Mouse (Mus musculus): ENCODE measurements around the gene Fkbp11. TPM values are rescaled to one million over a fixed set of nuclear protein-coding genes. Genes with fewer than 3 reads are reported as not detected.

The Fkbp11 gene
- polyA plus RNA-seq, 1 experiment from 2014 or later, result 3.5 TPM

DNA sequence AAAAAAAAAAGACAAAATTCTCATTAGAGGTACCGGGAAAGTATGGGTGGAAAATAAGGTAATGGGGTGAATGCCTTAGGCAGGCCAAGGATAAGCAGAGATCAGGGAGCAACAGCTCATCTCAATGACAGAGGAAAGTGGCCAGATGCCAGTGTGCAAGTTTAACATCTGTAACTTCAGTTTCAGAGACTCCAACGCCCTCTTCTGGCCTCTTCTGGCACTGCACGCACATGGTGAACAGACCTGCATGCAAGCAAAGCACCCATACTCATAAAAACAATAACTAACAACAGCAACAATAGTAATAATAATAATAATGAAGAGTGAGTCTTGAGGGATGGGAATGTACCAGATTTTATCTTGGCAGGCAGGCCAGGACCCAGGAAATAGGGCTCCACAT is 42.1 kb downstream of the Fkbp11 start:
- no peaks in the 10 kb centered on the region for H3K9me3 ChIP-seq
- WGBS, result 69% methylated on average over 3 of the region's 3 CpGs
- H3K4me1 ChIP-seq, result peaks cover 2% of the 10 kb centered on the region
- H3K27me3 ChIP-seq, result no peaks in the 10 kb centered on the region
- H3K36me3 ChIP-seq, result no peaks in the 10 kb centered on the region
- no peak overlapping the region for H3K4me3 ChIP-seq
- no peak overlapping the region for H3K9ac ChIP-seq (replicated peaks)
- H3K27ac ChIP-seq (replicated peaks), result no peak overlapping the region
- H3K4me2 ChIP-seq (replicated peaks), result no peak overlapping the region
- no peak for ATAC-seq (replicated peaks)

DNA sequence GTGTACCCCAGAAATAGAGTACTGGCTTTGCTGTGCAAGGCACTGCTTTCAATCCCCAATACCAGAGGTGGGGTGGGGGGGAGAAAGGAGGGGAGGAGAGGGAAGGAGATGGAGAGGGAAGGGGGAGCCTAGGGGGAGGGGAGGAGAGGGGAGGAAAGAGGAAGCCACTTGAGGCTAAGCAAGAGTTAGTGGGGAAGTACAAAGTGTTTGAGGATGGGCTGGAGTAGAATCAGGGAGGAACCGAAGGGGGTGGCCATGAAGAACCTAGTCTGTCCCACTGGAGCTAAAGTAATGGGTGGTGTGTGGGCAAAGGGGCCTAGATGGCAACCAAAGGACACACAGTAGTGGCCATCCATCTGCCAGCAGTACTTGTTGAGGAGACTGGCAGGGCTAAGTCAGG is 44.3 kb downstream of the Fkbp11 start:
- Histone ChIP-seq H3K4me3 (no peak overlapping the region), H3K4me2 (replicated peaks) (no peak overlapping the region), H3K36me3 (no peaks in the 10 kb centered on the region), H3K27me3 (no peaks in the 10 kb centered on the region), H3K9me3 (no peaks in the 10 kb centered on the region), H3K4me1 (no peaks in the 10 kb centered on the region), H3K27ac (replicated peaks) (no peak overlapping the region), H3K9ac (replicated peaks) (no peak overlapping the region)
- ATAC-seq (replicated peaks), result no peak
- WGBS, result 96% methylated on average over 1 of the region's 1 CpGs

DNA sequence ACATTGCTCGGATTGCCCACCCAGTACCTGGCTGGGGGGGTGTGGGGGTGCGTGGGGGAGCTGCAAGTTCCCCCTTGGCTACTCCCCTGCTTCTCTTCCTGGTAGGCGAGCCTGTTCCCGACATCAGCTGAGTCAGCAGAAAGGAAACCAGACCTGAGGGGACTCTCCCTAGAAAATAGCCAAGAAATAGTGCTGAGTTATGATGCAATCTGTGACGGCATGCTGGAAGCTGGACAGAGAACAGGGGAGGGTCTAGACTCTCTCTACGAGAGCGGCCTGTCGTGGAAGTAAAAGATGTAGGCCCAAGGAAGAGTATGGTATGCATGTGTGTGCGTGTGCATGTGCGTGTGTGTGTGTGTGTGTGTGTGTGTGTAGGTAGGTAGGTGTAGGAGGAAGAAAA is 44.8 kb downstream of the Fkbp11 start:
- H3K27ac ChIP-seq (replicated peaks), result no peak overlapping the region
- 80% methylated on average over 10 of the region's 10 CpGs for WGBS
- no peaks in the 10 kb centered on the region for H3K36me3 ChIP-seq
- ATAC-seq (replicated peaks), result no peak
- H3K4me1 ChIP-seq, result no peaks in the 10 kb centered on the region
- no peak overlapping the region for H3K4me3 ChIP-seq
- no peak overlapping the region for H3K4me2 ChIP-seq (replicated peaks)
- H3K9me3 ChIP-seq, result no peaks in the 10 kb centered on the region
- no peaks in the 10 kb centered on the region for H3K27me3 ChIP-seq
- no peak overlapping the region for H3K9ac ChIP-seq (replicated peaks)

DNA sequence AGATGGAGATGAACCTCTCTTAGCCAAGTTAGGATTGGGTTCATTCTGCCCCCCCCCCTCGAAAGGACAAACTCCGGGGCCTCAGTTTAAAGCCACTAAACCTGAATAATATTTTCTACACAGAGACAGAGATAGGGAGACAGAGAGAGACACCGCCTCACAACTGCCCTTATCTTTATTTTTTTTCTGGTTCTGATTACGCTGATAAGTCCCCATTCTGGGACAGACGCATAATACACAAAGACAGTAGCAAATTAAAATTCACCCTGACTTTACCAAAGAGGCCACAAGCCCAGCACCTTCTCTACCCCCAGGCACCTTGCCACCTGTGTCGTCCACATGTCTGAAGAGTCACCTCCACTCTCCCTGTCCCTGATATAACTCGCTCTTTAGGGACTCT is 46.4 kb downstream of the Fkbp11 start:
- no peak for ATAC-seq (replicated peaks)
- whole genome bisulfite sequencing, result 86% methylated on average over 7 of the region's 7 CpGs
- Histone ChIP-seq H3K9ac (replicated peaks) (no peak overlapping the region), H3K27ac (replicated peaks) (no peak overlapping the region), H3K9me3 (no peaks in the 10 kb centered on the region), H3K4me1 (peaks cover 8% of the 10 kb centered on the region), H3K36me3 (no peaks in the 10 kb centered on the region), H3K4me3 (no peak overlapping the region), H3K4me2 (replicated peaks) (no peak overlapping the region), H3K27me3 (no peaks in the 10 kb centered on the region)

DNA sequence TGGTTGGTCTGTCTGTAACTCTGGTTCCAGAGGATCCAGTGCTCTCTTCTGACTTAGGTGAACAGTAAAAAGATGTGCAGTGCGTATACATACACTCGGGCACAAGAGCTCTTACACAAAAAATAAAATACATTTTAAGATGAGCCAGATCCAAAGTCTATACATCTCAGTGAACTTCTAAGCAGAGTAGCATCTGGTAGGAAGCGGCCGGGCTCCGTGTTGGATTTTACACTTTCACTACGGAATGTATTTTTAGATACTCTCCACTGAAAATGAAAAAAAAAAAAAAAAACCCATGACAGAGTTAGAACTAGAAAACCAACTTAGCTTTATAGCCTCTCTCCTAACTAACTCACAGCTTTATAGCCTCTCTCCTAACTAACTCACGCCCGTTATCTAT is 47.3 kb downstream of the Fkbp11 start:
- no peak for ATAC-seq (replicated peaks)
- Histone ChIP-seq H3K27me3 (no peaks in the 10 kb centered on the region), H3K36me3 (no peaks in the 10 kb centered on the region), H3K27ac (replicated peaks) (no peak overlapping the region), H3K4me1 (peaks cover 18% of the 10 kb centered on the region), H3K4me2 (replicated peaks) (no peak overlapping the region), H3K9ac (replicated peaks) (no peak overlapping the region), H3K9me3 (no peaks in the 10 kb centered on the region), H3K4me3 (no peak overlapping the region)
- WGBS, result 89% methylated on average over 8 of the region's 8 CpGs

DNA sequence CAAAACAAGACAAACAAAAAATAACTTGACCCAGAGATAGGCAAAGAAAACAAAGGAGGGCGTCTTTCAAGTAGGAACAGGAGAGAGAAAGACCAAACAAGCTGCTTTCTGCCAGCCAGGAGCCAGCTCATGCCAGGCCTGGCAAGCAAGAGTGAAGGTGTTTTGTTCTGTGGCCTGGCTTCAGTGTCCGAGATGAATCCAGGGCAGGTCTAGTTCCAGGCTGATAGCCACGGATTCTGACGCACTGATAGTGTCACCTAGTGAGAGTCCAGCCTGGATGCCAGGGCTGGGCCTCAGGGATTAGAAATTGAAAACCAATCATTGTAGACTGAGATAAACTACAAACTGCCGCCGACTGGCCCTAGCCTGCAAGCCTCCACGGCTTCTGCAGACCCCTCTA is 50.0 kb downstream of the Fkbp11 start:
- no peak overlapping the region for H3K27ac ChIP-seq (replicated peaks)
- no peak overlapping the region for H3K9ac ChIP-seq (replicated peaks)
- H3K4me3 ChIP-seq, result no peak overlapping the region
- H3K9me3 ChIP-seq, result no peaks in the 10 kb centered on the region
- no peaks in the 10 kb centered on the region for H3K27me3 ChIP-seq
- WGBS, result 66% methylated on average over 7 of the region's 7 CpGs
- H3K4me1 ChIP-seq, result peaks cover 38% of the 10 kb centered on the region
- H3K36me3 ChIP-seq, result no peaks in the 10 kb centered on the region
- no peak for ATAC-seq (replicated peaks)
- 0 out of 2 replicates have a peak overlapping the region, but pooled peaks have one; percentile 99 for H3K4me2 ChIP-seq (replicated peaks)

DNA sequence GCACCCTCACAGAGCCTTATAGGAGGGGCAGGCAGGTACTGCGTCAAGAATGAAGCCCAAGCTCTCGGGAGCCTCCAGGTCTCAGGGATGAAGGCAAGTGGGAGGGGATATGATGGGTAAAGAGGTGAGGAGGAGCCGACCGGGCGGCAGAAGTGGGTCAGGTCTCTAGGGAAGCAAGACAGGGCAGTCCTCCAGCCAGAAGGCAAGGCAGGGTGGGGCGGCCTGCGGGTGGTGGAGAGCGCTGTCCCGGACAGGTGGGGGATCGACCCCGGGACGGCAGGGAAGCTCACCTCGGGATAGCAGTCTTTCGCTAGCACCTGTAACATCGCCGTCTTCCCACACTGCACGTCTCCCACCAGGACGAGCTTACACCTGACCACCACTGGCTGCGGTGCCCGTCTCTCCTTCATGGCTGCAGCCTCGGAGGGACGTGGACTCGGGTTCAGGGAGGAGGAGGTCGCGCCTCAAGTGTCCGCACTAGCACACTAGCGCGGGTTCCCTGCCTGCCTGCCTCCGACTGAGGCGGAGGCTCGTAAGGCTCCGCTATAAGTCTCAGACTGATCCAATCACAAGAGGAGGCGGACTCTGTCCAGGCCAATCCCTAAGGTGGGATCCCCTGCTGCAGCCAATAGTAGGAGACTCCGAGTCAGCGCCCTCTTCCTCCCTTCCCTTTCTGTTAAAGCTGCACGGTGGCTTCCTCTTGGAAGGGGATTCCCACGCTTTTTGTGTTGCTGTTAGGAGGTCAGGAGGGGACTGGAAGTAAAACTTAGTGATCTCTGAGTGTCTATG is 50.9 kb downstream of the Fkbp11 start, which contains the start of gene Rnd1:
TSS of gene Rnd1 (minus strand) at position 522 of the 789 bp plus-strand sequence.
- Histone ChIP-seq H3K27me3 (no peaks in the 10 kb centered on the region), H3K36me3 (no peaks in the 10 kb centered on the region), H3K27ac (replicated peaks) (no peak within 1 kb of the TSS), H3K4me1 (peaks cover 38% of the 10 kb centered on the region), H3K9ac (replicated peaks) (peak within 1 kb of the TSS; percentile 50), H3K9me3 (no peaks in the 10 kb centered on the region), H3K4me3 (peak within 1 kb of the TSS; percentile 51), H3K4me2 (replicated peaks) (peak within 1 kb of the TSS; percentile 99)
- peak; percentile 98 for ATAC-seq (replicated peaks)
- WGBS, result under 1% methylated on average over 37 of the region's 37 CpGs

DNA sequence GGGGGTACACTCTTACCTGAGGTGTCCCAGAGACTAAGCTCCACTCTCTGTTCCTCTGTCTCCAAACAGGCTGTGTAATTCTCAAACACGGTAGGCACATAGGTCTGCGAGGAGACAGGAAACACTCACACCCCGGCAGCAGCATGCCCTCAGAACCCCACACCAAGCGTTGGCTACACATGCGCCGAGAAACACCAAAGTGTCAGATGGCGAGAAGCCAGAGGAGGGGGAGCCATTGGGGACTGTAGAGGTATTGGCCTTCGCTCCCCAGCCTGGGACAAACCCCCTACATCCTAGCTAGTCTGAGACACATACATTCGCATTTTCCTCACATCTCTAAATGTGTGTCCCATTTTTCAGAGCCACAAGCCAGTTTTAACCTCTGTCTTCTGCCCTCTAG is 51.5 kb downstream of the Fkbp11 start:
- H3K36me3 ChIP-seq, result no peaks in the 10 kb centered on the region
- H3K4me3 ChIP-seq, result peak overlapping the region; percentile 51
- peaks cover 38% of the 10 kb centered on the region for H3K4me1 ChIP-seq
- no peak overlapping the region for H3K27ac ChIP-seq (replicated peaks)
- H3K9me3 ChIP-seq, result no peaks in the 10 kb centered on the region
- 3% methylated on average over 9 of the region's 9 CpGs for WGBS
- no peak for ATAC-seq (replicated peaks)
- peak overlapping the region; percentile 50 for H3K9ac ChIP-seq (replicated peaks)
- peak overlapping the region; percentile 99 for H3K4me2 ChIP-seq (replicated peaks)
- no peaks in the 10 kb centered on the region for H3K27me3 ChIP-seq

DNA sequence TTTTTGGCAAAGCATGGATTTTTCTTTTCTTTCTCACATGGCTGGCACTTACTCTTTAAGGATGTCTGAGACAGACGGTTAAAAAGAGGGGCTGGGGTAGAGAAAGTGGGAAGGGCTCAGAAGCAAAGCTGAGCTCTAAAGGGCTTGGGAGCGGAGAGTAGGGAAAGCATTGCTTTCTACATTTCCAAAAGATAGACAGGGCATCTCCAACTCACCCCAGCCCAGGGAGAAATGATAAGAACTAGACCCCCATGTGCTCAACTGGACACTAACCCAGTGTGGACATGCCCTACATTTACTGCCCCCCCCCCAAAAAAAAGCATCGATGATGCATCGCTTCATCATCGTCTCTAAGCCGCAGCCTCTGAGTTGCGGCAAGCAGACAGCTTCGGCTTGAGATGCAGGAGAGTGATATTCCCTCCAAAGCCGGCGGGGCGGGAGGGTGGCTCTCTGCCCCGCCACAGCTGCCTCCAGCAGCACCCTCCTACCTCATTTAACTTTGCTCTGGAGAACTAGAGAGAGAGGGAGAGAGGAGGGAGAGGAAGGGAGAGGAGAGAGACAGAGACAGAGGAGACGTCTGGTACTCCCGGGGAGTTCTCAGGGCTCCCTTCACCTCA is 52.3 kb downstream of the Fkbp11 start:
- no peaks in the 10 kb centered on the region for H3K27me3 ChIP-seq
- peaks cover 38% of the 10 kb centered on the region for H3K4me1 ChIP-seq
- ATAC-seq (replicated peaks), result no peak
- H3K4me2 ChIP-seq (replicated peaks), result peak overlapping the region; percentile 99
- H3K9ac ChIP-seq (replicated peaks), result peak overlapping the region; percentile 50
- no peaks in the 10 kb centered on the region for H3K36me3 ChIP-seq
- H3K9me3 ChIP-seq, result no peaks in the 10 kb centered on the region
- H3K4me3 ChIP-seq, result peak overlapping the region; percentile 51
- H3K27ac ChIP-seq (replicated peaks), result peak overlapping the region; percentile 55
- WGBS, result 3% methylated on average over 14 of the region's 14 CpGs

DNA sequence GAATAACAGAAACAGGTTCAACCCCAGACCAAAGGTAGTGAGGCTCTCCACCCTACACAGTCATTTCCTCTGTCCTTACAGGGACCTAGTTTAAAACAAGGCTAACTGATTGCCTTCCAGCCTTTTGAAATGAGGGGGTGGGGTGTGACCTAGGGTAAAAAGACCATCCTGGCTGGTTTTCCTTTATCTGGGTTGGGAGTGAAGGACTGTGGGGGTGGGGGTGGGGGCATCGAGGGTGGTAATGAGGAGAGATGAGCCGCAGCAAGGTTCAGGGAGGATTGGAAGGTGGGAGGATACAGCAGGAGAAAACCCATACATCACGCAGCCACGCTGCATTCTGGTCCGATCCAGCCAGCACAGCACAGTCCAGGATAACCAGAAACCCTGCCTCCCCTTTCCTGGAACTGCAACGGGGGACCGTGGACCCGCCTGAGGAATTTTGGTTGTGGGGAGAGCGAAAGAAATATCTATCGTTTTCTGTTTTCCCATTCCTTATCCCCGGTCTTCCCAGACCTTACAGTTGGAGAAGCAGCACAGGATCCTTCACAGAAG is 52.9 kb downstream of the Fkbp11 start:
- peak overlapping the region; percentile 50 for H3K9ac ChIP-seq (replicated peaks)
- H3K9me3 ChIP-seq, result no peaks in the 10 kb centered on the region
- peaks cover 38% of the 10 kb centered on the region for H3K4me1 ChIP-seq
- H3K27me3 ChIP-seq, result no peaks in the 10 kb centered on the region
- peak overlapping the region; percentile 55 for H3K27ac ChIP-seq (replicated peaks)
- ATAC-seq (replicated peaks), result no peak
- H3K36me3 ChIP-seq, result no peaks in the 10 kb centered on the region; the same call in 1 of the 2 replicates
- H3K4me3 ChIP-seq, result peak overlapping the region; percentile 51
- 21% methylated on average over 11 of the region's 11 CpGs for WGBS
- peak overlapping the region; percentile 99 for H3K4me2 ChIP-seq (replicated peaks)

All from forebrain, embryonic 15.5 days (tissue).